In genomic region chr11:76337764-76338163, GRCm38 (mm10) we compare ENCODE assay signal across 9 mouse cellular contexts.
DNase-seq lines count a peak whose midpoint lies in the region; ATAC-seq lines count a peak whose summit lies in the region.
"Had no signal": no experiment of that assay in that cellular context is flagged by ENCODE, and none has a peak within 500 bp of the region (broad histone marks: within the 10 kb centered on the region; RNA-seq: fewer than 3 reads in every experiment).

No protein-coding gene starts in this region.

- ATAC-seq in embryonic facial prominence, embryonic 13.5 days (ENCODE audit: insufficient number of reproducible peaks, insufficient read depth, low FRiP score, low TSS enrichment, low read depth) = no peak
- no peak for ATAC-seq in limb, embryonic 13.5 days (ENCODE audit: low FRiP score, low read depth)

- no peaks in the 10 kb centered on the region for H3K36me3 ChIP-seq in embryonic facial prominence, embryonic 13.5 days
- H3K36me3 ChIP-seq in limb, embryonic 13.5 days = no peaks in the 10 kb centered on the region
- H3K36me3 ChIP-seq: hindbrain, embryonic 10.5 days; liver, embryonic 13.5 days had no signal

- peak overlapping the region; percentile 40 for H3K4me2 ChIP-seq in embryonic facial prominence, embryonic 13.5 days
- H3K4me2 ChIP-seq in limb, embryonic 13.5 days (replicated peaks) = peak overlapping the region; percentile 36
- H3K4me2 ChIP-seq: liver, embryonic 13.5 days had no signal

- peak overlapping the region; percentile 94 for H3K27ac ChIP-seq in embryonic facial prominence, embryonic 13.5 days
- H3K27ac ChIP-seq in limb, embryonic 13.5 days = peak overlapping the region; percentile 69; the same call in 1 of the 2 replicates
- H3K27ac ChIP-seq: hindbrain, embryonic 10.5 days; liver, embryonic 13.5 days had no signal

- peaks cover 78% of the 10 kb centered on the region for H3K4me1 ChIP-seq in embryonic facial prominence, embryonic 13.5 days
- peaks cover 63% of the 10 kb centered on the region for H3K4me1 ChIP-seq in limb, embryonic 13.5 days

- peak; percentile 53 to 66 for DNase-seq in lung, adult 18-20 months
- no peak for DNase-seq in lung, postnatal 25 days (ENCODE audit: low spot score)
- peak; percentile 31 to 63 for DNase-seq in thymus, postnatal 10 days (ENCODE audit: low spot score in 2 of 2)
- DNase-seq in frontal cortex, adult 2 months (ENCODE audit: extremely low spot score in 1 of 2, low spot score in 1 of 2) = no peak
- DNase-seq in gastrocnemius, adult 8-10 months (ENCODE audit: low spot score in 2 of 2) = no peak
- DNase-seq: liver, embryonic 13.5 days had no signal

- WGBS in embryonic facial prominence, embryonic 13.5 days = 2% methylated on average over 7 of the region's 7 CpGs
- WGBS in limb, embryonic 13.5 days = 4% methylated on average over 7 of the region's 7 CpGs

- no peaks in the 10 kb centered on the region for H3K9me3 ChIP-seq in embryonic facial prominence, embryonic 13.5 days
- H3K9me3 ChIP-seq in limb, embryonic 13.5 days = no peaks in the 10 kb centered on the region
- H3K9me3 ChIP-seq: hindbrain, embryonic 10.5 days; liver, embryonic 13.5 days had no signal

- H3K27me3 ChIP-seq in embryonic facial prominence, embryonic 13.5 days = no peaks in the 10 kb centered on the region
- no peaks in the 10 kb centered on the region for H3K27me3 ChIP-seq in limb, embryonic 13.5 days
- H3K27me3 ChIP-seq: liver, embryonic 13.5 days had no signal

- no peak overlapping the region for H3K4me3 ChIP-seq in embryonic facial prominence, embryonic 13.5 days
- H3K4me3 ChIP-seq in limb, embryonic 13.5 days = no peak overlapping the region
- H3K4me3 ChIP-seq: hindbrain, embryonic 10.5 days; liver, embryonic 13.5 days had no signal

- H3K9ac ChIP-seq in embryonic facial prominence, embryonic 13.5 days = 0 out of 2 replicates have a peak overlapping the region, but pooled peaks have one; percentile 46
- H3K9ac ChIP-seq in limb, embryonic 13.5 days = no peak overlapping the region
- H3K9ac ChIP-seq: liver, embryonic 13.5 days had no signal

Comparison
In these comparisons a context has a peak if more than half of its experiments do, and no peak if none do; other contexts are left out.
1. DNase-seq: peak in lung, adult 18-20 months (2 of 2) and thymus, postnatal 10 days (2 of 2); none in lung, postnatal 25 days (single experiment), frontal cortex, adult 2 months (0 of 2) and gastrocnemius, adult 8-10 months (0 of 2).